Mouse (Mus musculus) neural tube, embryonic 13.5 days (tissue): ENCODE data around the gene Aff3. TPM values are rescaled to one million over a fixed set of nuclear protein-coding genes. Genes with fewer than 3 reads are reported as not detected.
A peak's percentile ranks its signal among the peaks of the same experiment; 100 is the strongest.

Experiments used
- ATAC-seq: fragments of 200-750 bp; cut with Nextera tagmentation; 2 replicates; pipeline ENCODE4 v1.8.0; 2017; ENCODE audit warnings: low read depth, mild to moderate bottlenecking, moderate TSS enrichment, moderate library complexity
- H3K27ac ChIP-seq: fragments of 300-500 bp; sonication (generic); replicated peaks from 2 replicates; pipeline ENCODE4 v1.5.1; 2015; ENCODE audit warnings: moderate library complexity, mild to moderate bottlenecking, inconsistent platforms
- H3K27me3 ChIP-seq: fragments of 300-500 bp; sonication (generic); 2 replicates; pipeline ENCODE4 v1.6.1; 2015; ENCODE audit warnings: mild to moderate bottlenecking, inconsistent platforms
- H3K36me3 ChIP-seq: fragments of 300-500 bp; sonication (generic); 2 replicates; pipeline ENCODE4 v1.6.1; 2015; ENCODE audit warnings: mild to moderate bottlenecking, inconsistent platforms
- H3K4me1 ChIP-seq: fragments of 300-500 bp; sonication (generic); replicated peaks from 2 replicates; pipeline ENCODE4 v1.6.1; 2015; ENCODE audit warnings: inconsistent platforms
- H3K4me2 ChIP-seq: fragments of 300-500 bp; sonication (generic); 2 replicates; pipeline ENCODE4 v1.6.1; 2015; ENCODE audit warnings: inconsistent platforms, mild to moderate bottlenecking, moderate library complexity
- H3K4me3 ChIP-seq: fragments of 300-500 bp; sonication (generic); 2 replicates; pipeline ENCODE4 v1.5.1; 2015; ENCODE audit warnings: mild to moderate bottlenecking, inconsistent platforms
- H3K9ac ChIP-seq: fragments of 300-500 bp; sonication (generic); 2 replicates; pipeline ENCODE4 v1.6.1; 2015; ENCODE audit warnings: moderate library complexity, mild to moderate bottlenecking, inconsistent platforms
- H3K9me3 ChIP-seq: fragments of 300-500 bp; sonication (generic); 2 replicates; pipeline ENCODE4 v1.6.1; 2016; ENCODE audit warnings: inconsistent platforms
- WGBS: fragments of 180-500 bp; shearing (Covaris S2); methylation state at CpG from one replicate; pipeline ENCODE4 v1.1.7; 2015; 5-methylcytosine and 5-hydroxymethylcytosine counted together
- polyA plus RNA-seq: library from polyadenylated mRNA; unstranded; fragments of >200 nt; fragmentation: Nextera tagmentation; extraction: Ambion mirVana; gene quantifications from 2 replicates; pipeline ENCODE4 v1.2.1, GENCODE M21; 2015

Aff3 gene
- polyA plus RNA-seq, 1 experiment from 2014 or later, result 32.1 TPM

DNA sequence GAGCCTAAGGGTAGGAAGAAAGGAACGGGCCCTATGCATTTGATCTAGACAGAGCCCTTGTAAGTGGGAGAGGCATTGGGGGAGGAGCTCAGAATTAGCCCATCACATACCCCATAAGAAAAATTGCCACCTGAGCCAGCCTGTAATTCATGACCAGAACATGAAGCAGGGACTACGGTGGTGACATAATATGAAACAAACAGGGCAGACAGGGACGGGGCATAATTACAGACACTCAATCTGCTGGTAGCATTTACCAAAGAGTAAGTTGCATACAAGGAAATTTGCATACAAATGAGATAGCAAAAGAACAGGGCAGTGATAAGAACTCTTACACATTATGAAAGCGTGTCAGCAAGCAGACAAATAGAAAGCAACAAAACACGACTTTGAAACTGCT lies 6.3 kb upstream of the Aff3 start:
- Histone ChIP-seq H3K36me3 (no peaks in the 10 kb centered on the region), H3K4me3 (no peak overlapping the region), H3K27ac (0 out of 2 replicates have a peak overlapping the region, but pooled peaks have one; percentile 2), H3K4me2 (no peak overlapping the region), H3K4me1 (peaks cover 10% of the 10 kb centered on the region; the same call in 1 of the 2 replicates), H3K9ac (no peak overlapping the region), H3K27me3 (no peaks in the 10 kb centered on the region), H3K9me3 (no peaks in the 10 kb centered on the region)
- peak; percentile 63; the same call in 1 of the 2 replicates for ATAC-seq
- 47% methylated on average over 5 of the region's 5 CpGs for WGBS

DNA sequence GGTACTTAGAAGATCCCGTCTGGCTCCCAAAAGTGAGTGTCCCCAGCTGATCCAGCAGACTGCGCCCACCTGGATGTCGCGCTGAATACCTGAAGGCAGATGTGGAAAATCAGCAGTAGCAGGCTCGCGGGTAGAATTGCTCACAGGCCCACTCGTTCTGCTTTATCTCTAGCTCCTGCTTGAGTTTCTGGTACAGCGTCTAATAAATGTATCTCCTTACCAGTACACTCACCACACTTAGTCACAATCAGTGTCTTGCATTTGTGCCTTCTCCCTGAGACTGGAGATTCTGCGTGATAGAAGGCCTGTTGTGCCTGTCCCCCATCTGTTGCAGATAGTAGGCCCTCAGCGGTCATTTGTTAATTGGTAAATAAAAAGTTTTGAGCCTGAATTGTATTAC lies 3.6 kb upstream of the Aff3 start:
- no peaks in the 10 kb centered on the region for H3K27me3 ChIP-seq
- no peak overlapping the region for H3K4me3 ChIP-seq
- no peak overlapping the region for H3K9ac ChIP-seq
- WGBS, result 91% methylated on average over 10 of the region's 10 CpGs
- peaks cover 10% of the 10 kb centered on the region; the same call in 1 of the 2 replicates for H3K4me1 ChIP-seq
- H3K9me3 ChIP-seq, result no peaks in the 10 kb centered on the region
- H3K27ac ChIP-seq, result no peak overlapping the region
- H3K4me2 ChIP-seq, result no peak overlapping the region
- no peak for ATAC-seq
- no peaks in the 10 kb centered on the region for H3K36me3 ChIP-seq

DNA sequence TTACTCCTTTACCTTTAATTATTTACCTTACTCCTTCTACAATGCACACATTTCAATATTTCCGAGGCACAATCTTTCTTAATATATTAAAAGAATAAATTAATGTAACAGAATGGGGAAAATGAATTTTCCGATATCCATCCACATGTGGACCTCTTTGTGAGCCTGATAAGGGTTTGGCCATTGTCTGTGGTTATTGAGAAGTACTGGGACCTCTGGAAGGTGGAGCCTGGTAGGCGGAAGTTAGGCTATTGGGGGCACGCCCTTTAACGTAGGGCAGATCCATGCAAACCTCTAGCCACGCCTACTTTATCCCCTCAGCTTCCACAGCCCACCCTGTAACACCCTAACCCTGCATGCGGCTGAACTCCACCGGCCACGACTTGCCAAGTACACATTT lies 3.1 kb upstream of the Aff3 start:
- no peak for ATAC-seq
- Histone ChIP-seq H3K4me3 (no peak overlapping the region), H3K36me3 (no peaks in the 10 kb centered on the region), H3K4me2 (no peak overlapping the region), H3K9ac (no peak overlapping the region), H3K4me1 (peaks cover 10% of the 10 kb centered on the region; the same call in 1 of the 2 replicates), H3K9me3 (no peaks in the 10 kb centered on the region), H3K27ac (no peak overlapping the region), H3K27me3 (no peaks in the 10 kb centered on the region)
- 82% methylated on average over 9 of the region's 9 CpGs for WGBS

DNA sequence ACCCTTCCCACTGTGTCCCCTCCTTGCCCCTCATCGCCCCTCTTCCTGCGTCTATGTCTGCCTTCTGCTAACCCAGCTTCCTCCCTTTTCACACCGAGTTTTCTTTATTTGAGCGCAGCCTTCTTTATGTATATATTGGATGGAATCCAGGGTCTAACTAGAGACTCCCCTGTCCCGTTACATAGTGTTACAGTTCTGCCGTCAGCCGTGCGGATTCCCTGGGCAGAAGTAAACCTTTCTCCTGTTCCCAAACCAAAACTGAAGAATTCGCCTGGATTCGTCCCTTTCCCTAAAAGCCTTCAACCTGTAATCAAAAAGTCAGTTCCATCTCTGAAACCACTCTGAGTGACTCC lies 2.0 kb upstream of the Aff3 start:
- H3K9ac ChIP-seq, result no peak overlapping the region
- H3K27me3 ChIP-seq, result no peaks in the 10 kb centered on the region
- H3K9me3 ChIP-seq, result no peaks in the 10 kb centered on the region
- no peak overlapping the region for H3K27ac ChIP-seq
- 76% methylated on average over 10 of the region's 10 CpGs for WGBS
- H3K4me3 ChIP-seq, result no peak overlapping the region
- no peaks in the 10 kb centered on the region for H3K36me3 ChIP-seq
- no peak for ATAC-seq
- no peak overlapping the region for H3K4me2 ChIP-seq
- peaks cover 10% of the 10 kb centered on the region; the same call in 1 of the 2 replicates for H3K4me1 ChIP-seq

DNA sequence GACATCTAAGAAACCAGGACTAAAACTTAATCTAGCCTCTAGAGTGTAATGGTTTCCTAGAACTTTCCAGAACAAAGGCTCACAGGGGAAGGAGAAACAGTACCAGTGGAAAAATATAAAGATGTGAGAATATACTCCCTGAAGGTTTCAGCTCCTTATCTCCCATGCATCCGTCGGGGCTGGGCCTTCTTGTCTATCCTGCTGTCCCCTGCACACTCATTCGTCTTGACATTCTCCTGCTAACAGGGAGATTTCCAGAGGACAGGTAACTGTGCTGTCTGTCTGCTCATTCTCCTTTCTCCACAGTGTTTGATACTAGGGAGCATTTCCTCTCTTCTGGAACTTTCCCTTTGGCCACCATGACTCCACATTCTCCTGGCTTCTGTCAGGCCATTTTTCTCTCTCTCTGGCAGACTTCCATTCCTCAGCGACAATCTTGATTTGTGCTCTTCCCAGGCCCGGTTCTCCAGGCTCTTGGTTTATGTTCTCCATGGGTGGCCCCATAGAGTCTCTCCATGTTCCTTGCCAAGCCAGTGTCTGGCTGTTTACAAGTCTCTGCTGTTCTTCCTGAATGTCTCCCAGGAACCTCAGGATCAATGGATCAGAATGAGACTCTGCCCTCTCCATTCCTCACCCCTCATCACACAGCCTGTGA lies 1.5 kb upstream of the Aff3 start:
- no peaks in the 10 kb centered on the region for H3K27me3 ChIP-seq
- no peaks in the 10 kb centered on the region for H3K36me3 ChIP-seq
- no peak overlapping the region for H3K4me3 ChIP-seq
- H3K4me2 ChIP-seq, result no peak overlapping the region
- H3K27ac ChIP-seq, result no peak overlapping the region
- H3K9me3 ChIP-seq, result no peaks in the 10 kb centered on the region
- H3K9ac ChIP-seq, result no peak overlapping the region
- 75% methylated on average over 5 of the region's 5 CpGs for WGBS
- 0 out of 2 replicates have a peak, but pooled peaks have one; percentile 23 for ATAC-seq
- peaks cover 6% of the 10 kb centered on the region; the same call in 1 of the 2 replicates for H3K4me1 ChIP-seq

DNA sequence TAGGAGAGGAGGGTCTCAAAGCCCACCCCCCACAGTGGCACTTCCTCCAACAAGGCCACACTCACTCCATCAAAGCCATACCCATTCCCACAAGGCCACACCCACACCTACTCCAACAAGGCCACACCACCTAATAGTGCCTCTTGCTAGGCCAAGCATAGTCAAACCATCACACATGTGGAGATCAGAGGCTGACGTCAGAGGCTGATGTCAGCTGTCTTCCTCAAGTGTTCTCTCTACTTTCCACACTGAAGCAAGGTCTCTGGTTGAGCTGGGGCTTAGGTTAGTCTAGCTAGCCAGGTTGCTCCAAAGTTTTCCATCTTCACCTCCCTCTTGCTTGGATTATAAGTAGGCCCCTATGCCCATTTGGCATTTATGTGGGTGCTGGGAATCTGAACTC lies 856 bp upstream of the Aff3 start:
- 69% methylated on average over 1 of the region's 1 CpGs for WGBS
- H3K27ac ChIP-seq, result no peak overlapping the region
- no peak overlapping the region for H3K4me2 ChIP-seq
- ATAC-seq, result no peak
- no peaks in the 10 kb centered on the region for H3K9me3 ChIP-seq
- H3K4me1 ChIP-seq, result 0 out of 2 replicates have a peak, but pooled peaks cover 3% of the 10 kb centered on the region
- no peaks in the 10 kb centered on the region for H3K27me3 ChIP-seq
- no peak overlapping the region for H3K9ac ChIP-seq
- no peak overlapping the region for H3K4me3 ChIP-seq
- no peaks in the 10 kb centered on the region for H3K36me3 ChIP-seq

DNA sequence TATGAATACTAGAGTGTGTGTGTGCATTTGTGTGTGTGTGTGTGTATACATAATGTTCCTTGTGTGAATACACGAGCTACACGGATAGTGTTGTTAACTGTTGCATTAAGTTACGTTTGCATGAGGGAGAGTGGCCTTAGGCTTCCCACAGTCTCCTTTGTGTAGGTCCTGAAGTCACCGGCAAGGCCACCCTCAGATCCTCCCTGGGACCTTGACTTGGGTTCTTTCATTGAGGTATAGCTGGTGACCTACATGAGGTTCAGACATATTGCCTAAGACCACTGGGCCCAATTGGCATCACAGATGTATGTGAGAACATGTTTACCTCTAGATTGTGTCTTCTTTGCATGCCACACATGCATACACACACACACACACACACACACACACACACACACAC lies 494 bp downstream of the Aff3 start:
- ATAC-seq, result no peak
- Histone ChIP-seq H3K4me3 (no peak overlapping the region), H3K27me3 (no peaks in the 10 kb centered on the region), H3K36me3 (no peaks in the 10 kb centered on the region), H3K4me1 (0 out of 2 replicates have a peak, but pooled peaks cover 3% of the 10 kb centered on the region), H3K27ac (no peak overlapping the region), H3K9me3 (no peaks in the 10 kb centered on the region), H3K4me2 (no peak overlapping the region), H3K9ac (no peak overlapping the region)
- 94% methylated on average over 4 of the region's 4 CpGs for WGBS

DNA sequence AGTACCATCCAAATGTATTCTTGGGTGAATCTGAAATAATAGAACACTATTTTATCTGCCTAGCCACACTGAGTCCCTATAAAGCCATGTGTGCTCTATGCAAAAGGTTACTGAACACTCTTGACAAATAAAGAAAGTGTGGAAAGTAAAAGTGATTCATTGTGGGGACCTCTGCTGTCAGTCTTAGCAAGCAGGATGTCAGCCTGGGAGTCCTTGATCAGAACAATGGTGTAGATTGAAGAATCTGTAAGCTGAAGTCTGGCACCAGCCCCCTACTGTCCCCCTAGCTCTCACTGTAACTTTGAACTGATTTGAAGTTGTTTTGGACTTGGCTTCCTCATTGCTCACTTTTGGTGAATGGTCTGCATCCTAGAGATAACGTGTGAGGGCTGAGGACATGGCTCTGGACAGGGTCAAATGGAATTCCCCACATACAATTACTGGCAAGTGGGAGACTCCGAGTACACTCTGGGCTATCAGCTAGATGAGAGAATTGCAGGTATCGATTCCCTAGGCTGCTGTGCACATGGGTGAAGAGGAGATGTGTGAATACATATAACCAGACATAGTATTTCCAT lies 2.0 kb downstream of the Aff3 start:
- no peak overlapping the region for H3K9ac ChIP-seq
- no peaks in the 10 kb centered on the region for H3K36me3 ChIP-seq
- no peak overlapping the region for H3K27ac ChIP-seq
- H3K4me1 ChIP-seq, result 0 out of 2 replicates have a peak, but pooled peaks cover 3% of the 10 kb centered on the region
- 83% methylated on average over 3 of the region's 3 CpGs for WGBS
- no peak overlapping the region for H3K4me2 ChIP-seq
- H3K27me3 ChIP-seq, result no peaks in the 10 kb centered on the region
- ATAC-seq, result no peak
- H3K9me3 ChIP-seq, result no peaks in the 10 kb centered on the region
- no peak overlapping the region for H3K4me3 ChIP-seq

DNA sequence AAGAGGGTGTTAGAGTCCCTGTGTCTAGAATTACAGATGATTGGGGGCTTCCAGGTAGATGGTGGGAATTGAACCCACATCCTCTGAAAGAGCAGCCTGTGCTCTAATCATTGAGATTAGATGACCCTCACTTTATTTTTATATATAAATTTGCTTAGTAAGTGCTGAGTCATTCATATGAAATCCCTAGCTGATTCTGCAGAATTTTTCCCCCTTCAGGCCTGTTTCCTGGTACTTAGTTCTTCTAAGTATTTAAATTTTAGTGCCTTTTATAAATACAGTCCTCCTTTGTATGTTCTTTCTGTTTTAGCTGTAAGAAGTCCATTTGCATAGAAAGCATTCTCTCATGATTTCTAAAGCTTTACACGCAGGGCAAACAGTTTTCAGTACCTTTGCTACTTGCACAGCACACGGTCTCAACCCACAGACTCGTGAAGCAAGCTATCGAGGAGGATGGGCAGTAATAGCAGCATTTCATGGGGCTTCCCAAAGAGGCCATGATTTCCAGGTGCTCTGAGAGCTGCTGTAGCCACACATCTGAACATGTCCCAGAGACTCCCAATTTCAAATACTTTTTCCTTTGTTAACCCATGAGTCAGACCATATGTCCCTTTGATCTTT lies 5.7 kb downstream of the Aff3 start:
- no peak for ATAC-seq
- Histone ChIP-seq H3K36me3 (no peaks in the 10 kb centered on the region), H3K4me2 (no peak overlapping the region), H3K27ac (no peak overlapping the region), H3K9ac (no peak overlapping the region), H3K4me1 (0 out of 2 replicates have a peak, but pooled peaks cover 3% of the 10 kb centered on the region), H3K4me3 (no peak overlapping the region), H3K9me3 (no peaks in the 10 kb centered on the region), H3K27me3 (no peaks in the 10 kb centered on the region)
- WGBS, result 84% methylated on average over 4 of the region's 4 CpGs

DNA sequence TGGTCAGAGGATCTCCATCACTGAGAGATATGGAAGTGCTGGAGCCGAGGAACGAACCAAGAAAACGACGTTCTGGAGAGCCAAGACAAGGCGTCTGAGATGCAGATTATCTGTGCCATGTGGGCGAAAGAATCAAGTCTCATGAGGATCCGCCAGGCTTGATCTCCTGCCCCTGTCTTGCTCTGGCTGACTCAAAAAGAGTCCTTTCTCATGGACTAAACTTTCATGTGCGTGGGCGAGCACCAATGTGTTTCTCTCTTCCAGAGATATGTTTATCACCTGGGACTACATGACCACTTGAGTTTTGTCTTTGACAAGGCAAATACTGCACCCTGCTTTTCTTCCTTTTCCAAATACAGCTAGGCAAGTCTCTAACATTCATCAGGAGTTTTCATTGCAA lies 6.4 kb downstream of the Aff3 start:
- Histone ChIP-seq H3K9ac (no peak overlapping the region), H3K36me3 (no peaks in the 10 kb centered on the region), H3K27me3 (no peaks in the 10 kb centered on the region), H3K4me1 (0 out of 2 replicates have a peak, but pooled peaks cover 3% of the 10 kb centered on the region), H3K4me3 (no peak overlapping the region), H3K27ac (no peak overlapping the region), H3K4me2 (no peak overlapping the region), H3K9me3 (no peaks in the 10 kb centered on the region)
- no peak for ATAC-seq
- 89% methylated on average over 9 of the region's 9 CpGs for WGBS

DNA sequence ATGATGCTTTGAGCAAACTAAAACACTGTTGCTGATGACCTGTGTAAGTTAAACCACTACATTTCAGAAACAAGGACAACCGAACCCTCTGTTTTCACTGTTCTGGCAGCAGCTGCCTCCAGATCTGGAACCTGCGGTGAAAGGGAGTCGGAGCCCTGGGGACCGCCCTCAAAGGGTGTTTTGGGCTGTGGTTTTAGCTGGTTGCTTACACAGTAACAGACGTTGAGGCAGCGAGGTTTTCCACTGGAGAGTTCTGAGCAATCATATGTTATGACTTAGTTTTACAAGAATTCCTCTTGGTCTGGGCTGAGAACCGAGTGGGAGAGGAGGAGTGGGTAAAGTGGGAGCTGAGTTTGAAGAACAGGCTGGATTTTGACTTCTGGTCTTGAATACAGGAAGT lies 7.1 kb downstream of the Aff3 start:
- Histone ChIP-seq H3K27me3 (no peaks in the 10 kb centered on the region), H3K4me2 (no peak overlapping the region), H3K9me3 (no peaks in the 10 kb centered on the region), H3K4me1 (0 out of 2 replicates have a peak, but pooled peaks cover 3% of the 10 kb centered on the region), H3K9ac (no peak overlapping the region), H3K36me3 (no peaks in the 10 kb centered on the region), H3K27ac (no peak overlapping the region), H3K4me3 (no peak overlapping the region)
- 75% methylated on average over 7 of the region's 7 CpGs for WGBS
- ATAC-seq, result no peak

DNA sequence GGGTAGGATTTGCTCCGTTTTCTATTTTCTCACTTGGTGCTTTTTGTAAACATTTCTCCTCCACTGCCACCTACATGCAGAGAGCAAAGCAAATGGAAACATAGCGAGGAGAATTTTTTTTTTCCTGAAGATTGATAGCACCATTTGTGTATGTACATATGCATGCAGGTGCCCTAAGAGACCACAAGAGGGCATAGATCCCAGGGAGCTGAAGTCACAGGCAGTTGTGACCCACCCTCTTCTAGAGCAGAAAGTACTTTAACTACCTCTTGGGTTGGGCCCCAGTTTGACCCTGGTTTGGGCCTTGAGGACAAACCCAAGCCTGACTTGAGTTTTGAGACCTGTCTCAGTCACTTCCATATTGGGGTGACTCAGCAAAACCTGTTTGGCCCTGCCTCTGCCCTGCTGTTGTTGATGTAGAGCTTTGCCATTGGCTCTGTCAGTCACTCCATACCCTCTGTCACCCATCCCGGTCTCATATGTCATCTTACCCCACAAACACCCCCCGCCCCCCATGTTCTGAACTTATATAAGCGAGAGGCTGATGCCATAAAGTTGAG lies 9.7 kb downstream of the Aff3 start:
- Histone ChIP-seq H3K9ac (no peak overlapping the region), H3K4me1 (peaks cover 5% of the 10 kb centered on the region), H3K4me2 (no peak overlapping the region), H3K9me3 (no peaks in the 10 kb centered on the region), H3K27me3 (no peaks in the 10 kb centered on the region), H3K36me3 (no peaks in the 10 kb centered on the region), H3K27ac (no peak overlapping the region), H3K4me3 (no peak overlapping the region)
- ATAC-seq, result no peak
- 92% methylated on average over 5 of the region's 5 CpGs for WGBS
